26 mouse cellular contexts compared by ENCODE assay signal in genomic region chr5:13384047-13384446, GRCm38 (mm10).
"Had no signal": no experiment of that assay in that cellular context is flagged by ENCODE, and none has a peak within 500 bp of the region (broad histone marks: within the 10 kb centered on the region; RNA-seq: fewer than 3 reads in every experiment).

No protein-coding gene starts in this region.

- ATAC-seq: hindbrain, postnatal 0 days; intestine, embryonic 16.5 days had no signal

- H3K27ac ChIP-seq: heart, embryonic 10.5 days; hindbrain, embryonic 10.5 days; hindbrain, embryonic 12.5 days; hindbrain, embryonic 15.5 days; hindbrain, postnatal 0 days; kidney, embryonic 15.5 days; kidney, postnatal 0 days; limb, embryonic 10.5 days; limb, embryonic 12.5 days; liver, embryonic 13.5 days; liver, embryonic 15.5 days had no signal

- H3K4me2 ChIP-seq: heart, embryonic 12.5 days; hindbrain, embryonic 12.5 days; hindbrain, embryonic 15.5 days; kidney, embryonic 15.5 days; limb, embryonic 12.5 days; liver, embryonic 11.5 days; liver, embryonic 13.5 days; liver, embryonic 15.5 days had no signal

- H3K4me1 ChIP-seq: heart, embryonic 10.5 days; heart, embryonic 12.5 days; hindbrain, embryonic 10.5 days; hindbrain, embryonic 12.5 days; hindbrain, embryonic 15.5 days; kidney, embryonic 15.5 days; limb, embryonic 10.5 days; limb, embryonic 12.5 days; liver, embryonic 13.5 days; liver, embryonic 15.5 days had no signal

- DNase-seq: gastrocnemius, postnatal 14 days; gastrocnemius, postnatal 36 days; heart, adult 18-20 months; heart, postnatal 10 days; heart, postnatal 4 days; kidney, adult 11 months; kidney, adult 2 months; kidney, adult 9 months; kidney, postnatal 14 days; kidney, postnatal 36 days; layer of hippocampus, adult 9-11 months; liver; liver, embryonic 13.5 days had no signal

- H3K4me3 ChIP-seq: heart, embryonic 10.5 days; heart, embryonic 12.5 days; hindbrain, embryonic 10.5 days; hindbrain, embryonic 12.5 days; hindbrain, embryonic 15.5 days; kidney, embryonic 15.5 days; limb, embryonic 10.5 days; limb, embryonic 12.5 days; liver, embryonic 13.5 days; liver, embryonic 15.5 days had no signal

- H3K36me3 ChIP-seq: heart, embryonic 10.5 days; heart, embryonic 12.5 days; hindbrain, embryonic 10.5 days; hindbrain, embryonic 12.5 days; hindbrain, embryonic 15.5 days; kidney, embryonic 15.5 days; limb, embryonic 10.5 days; limb, embryonic 12.5 days; liver, embryonic 13.5 days; liver, embryonic 15.5 days had no signal

- H3K27me3 ChIP-seq: heart, embryonic 12.5 days; hindbrain, embryonic 12.5 days; hindbrain, embryonic 15.5 days; kidney, embryonic 15.5 days; limb, embryonic 12.5 days; liver, embryonic 13.5 days; liver, embryonic 15.5 days had no signal
